Mouse (Mus musculus) erythroblast, embryonic 14.5 days (primary cell): ENCODE data around the gene Lrrc4c. TPM values are rescaled to one million over a fixed set of nuclear protein-coding genes. Genes with fewer than 3 reads are reported as not detected.

Experiments used
- H3K27me3 ChIP-seq: 2 replicates; pipeline ENCODE4 v1.6.1; 2012; ENCODE audit warnings: inconsistent platforms; ENCODE audit not compliant: control insufficient read depth
- H3K36me3 ChIP-seq: 2 replicates; pipeline ENCODE4 v1.6.1; 2012; ENCODE audit warnings: mild to moderate bottlenecking, inconsistent platforms; ENCODE audit not compliant: control insufficient read depth
- H3K4me1 ChIP-seq: 2 replicates; pipeline ENCODE4 v1.6.1; 2012; ENCODE audit warnings: inconsistent platforms; ENCODE audit not compliant: control insufficient read depth
- H3K4me3 ChIP-seq: replicated peaks from 2 replicates; pipeline ENCODE3; 2012; ENCODE audit warnings: moderate library complexity, mild to moderate bottlenecking, inconsistent platforms
- H3K9me3 ChIP-seq: 2 replicates; pipeline ENCODE4 v1.6.1; 2012; ENCODE audit warnings: low read length, inconsistent platforms, mixed read lengths; ENCODE audit not compliant: control insufficient read depth
- GATA1 ChIP-seq: IDR thresholded peaks from 2 replicates; pipeline ENCODE4 v1.6.1; 2012; ENCODE audit warnings: low read length, inconsistent platforms, mixed read lengths
- TAL1 ChIP-seq: IDR thresholded peaks from 3 replicates; pipeline ENCODE4 v1.6.1; 2012; ENCODE audit warnings: low read length, inconsistent platforms, mixed read lengths
- polyA plus RNA-seq: library from polyadenylated mRNA; stranded (reverse); fragments of >175 nt; gene quantifications from 2 replicates; pipeline ENCODE4 v1.2.3, GENCODE M21; 2012

Gene Lrrc4c
- polyA plus RNA-seq, 1 experiment: not detected

- Histone ChIP-seq H3K9me3 (no peaks in the 10 kb centered on the region; the same call in 1 of the 2 replicates), H3K4me3 (no peak overlapping the region), H3K4me1 (no peaks in the 10 kb centered on the region), H3K27me3 (no peaks in the 10 kb centered on the region), H3K36me3 (no peaks in the 10 kb centered on the region)
- TF ChIP-seq GATA1 (no peak), TAL1 (no peak)
Measured at GRCm38 (mm10) chr2:96717353-96717752, 399.4 kb downstream of the Lrrc4c start.

DNA sequence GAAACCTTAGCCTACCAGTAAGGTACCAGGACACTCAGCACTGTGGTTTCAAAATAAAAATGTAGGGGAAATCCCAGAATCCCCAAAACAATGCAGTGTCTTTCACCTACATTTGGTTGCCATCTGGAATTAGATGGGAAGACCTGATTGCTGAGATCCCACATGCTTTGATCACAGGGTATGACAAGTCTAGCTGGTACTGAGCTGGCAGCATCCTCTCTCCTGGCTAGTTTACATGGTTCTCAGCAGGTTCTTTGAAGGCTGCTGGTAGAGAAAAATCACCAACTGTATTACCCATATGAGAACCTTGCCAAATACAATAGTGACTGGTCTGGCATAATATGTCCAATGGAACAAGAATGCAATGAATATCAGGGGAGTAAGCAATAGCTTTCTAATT lies 405.4 kb downstream of the Lrrc4c start:
- no peaks in the 10 kb centered on the region for H3K36me3 ChIP-seq
- no peaks in the 10 kb centered on the region for H3K27me3 ChIP-seq
- H3K4me1 ChIP-seq: no peaks in the 10 kb centered on the region
- H3K9me3 ChIP-seq: no peaks in the 10 kb centered on the region
- no peak overlapping the region for H3K4me3 ChIP-seq
- TF ChIP-seq GATA1 (no peak), TAL1 (no peak)

- Histone ChIP-seq H3K4me1 (no peaks in the 10 kb centered on the region), H3K9me3 (peaks cover 2% of the 10 kb centered on the region; the same call in 1 of the 2 replicates), H3K27me3 (no peaks in the 10 kb centered on the region), H3K4me3 (no peak overlapping the region), H3K36me3 (no peaks in the 10 kb centered on the region)
- TF ChIP-seq TAL1 (no peak), GATA1 (no peak)
Measured at GRCm38 (mm10) chr2:96736081-96736480, 418.1 kb downstream of the Lrrc4c start.

DNA sequence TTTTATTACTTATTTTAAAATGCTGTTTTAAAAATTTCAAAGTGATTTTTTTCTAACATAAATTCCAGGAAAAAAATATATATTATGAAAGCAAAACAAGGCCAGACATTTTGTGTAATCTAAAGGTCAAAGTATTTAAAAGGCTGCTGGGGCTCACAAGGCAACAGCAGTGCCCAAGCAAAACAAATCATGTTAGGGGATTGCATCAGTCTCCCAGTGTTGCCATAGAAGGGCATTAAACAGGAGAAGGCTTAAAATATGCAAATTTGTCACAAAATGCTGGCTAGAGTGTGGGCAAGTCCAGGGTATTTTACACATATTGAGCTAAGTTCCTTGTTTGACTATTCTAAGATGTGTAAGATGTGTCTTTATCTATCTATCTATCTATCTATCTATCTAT lies 437.1 kb downstream of the Lrrc4c start:
- Histone ChIP-seq H3K4me1 (no peaks in the 10 kb centered on the region), H3K27me3 (no peaks in the 10 kb centered on the region), H3K36me3 (no peaks in the 10 kb centered on the region), H3K4me3 (no peak overlapping the region), H3K9me3 (no peaks in the 10 kb centered on the region)
- TF ChIP-seq GATA1 (no peak), TAL1 (no peak)

- TF ChIP-seq TAL1 (no peak), GATA1 (no peak)
Measured at GRCm38 (mm10) chr2:96757701-96758100, 439.7 kb downstream of the Lrrc4c start.

DNA sequence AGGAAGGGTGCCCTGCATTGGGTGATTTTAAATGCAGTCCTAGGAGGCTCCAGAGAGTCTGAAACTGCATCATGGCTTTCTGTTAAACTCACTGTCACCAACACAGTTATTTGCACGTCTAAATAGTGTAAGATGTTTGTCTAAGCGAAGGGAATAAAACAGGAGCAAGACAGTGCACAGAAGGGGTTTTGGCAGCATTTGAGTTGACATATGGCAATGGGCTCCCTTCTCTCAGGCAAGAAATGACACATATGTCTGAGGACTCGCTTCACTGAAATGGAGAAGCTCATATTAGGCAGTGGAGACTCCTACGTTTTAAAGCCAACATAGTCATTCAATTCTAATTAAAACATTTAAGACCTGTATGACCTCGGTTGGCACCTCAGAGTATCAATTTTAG lies 445.6 kb downstream of the Lrrc4c start:
- no peaks in the 10 kb centered on the region for H3K27me3 ChIP-seq
- H3K4me1 ChIP-seq: no peaks in the 10 kb centered on the region
- TF ChIP-seq TAL1 (no peak), GATA1 (no peak)
- no peak overlapping the region for H3K4me3 ChIP-seq
- H3K9me3 ChIP-seq: no peaks in the 10 kb centered on the region; the same call in 1 of the 2 replicates
- H3K36me3 ChIP-seq: no peaks in the 10 kb centered on the region

More at GRCm38 (mm10) chr2:96757701-96758100, 439.7 kb downstream of the Lrrc4c start:
- Histone ChIP-seq H3K9me3 (no peaks in the 10 kb centered on the region), H3K27me3 (no peaks in the 10 kb centered on the region), H3K36me3 (no peaks in the 10 kb centered on the region), H3K4me3 (no peak overlapping the region), H3K4me1 (no peaks in the 10 kb centered on the region)

DNA sequence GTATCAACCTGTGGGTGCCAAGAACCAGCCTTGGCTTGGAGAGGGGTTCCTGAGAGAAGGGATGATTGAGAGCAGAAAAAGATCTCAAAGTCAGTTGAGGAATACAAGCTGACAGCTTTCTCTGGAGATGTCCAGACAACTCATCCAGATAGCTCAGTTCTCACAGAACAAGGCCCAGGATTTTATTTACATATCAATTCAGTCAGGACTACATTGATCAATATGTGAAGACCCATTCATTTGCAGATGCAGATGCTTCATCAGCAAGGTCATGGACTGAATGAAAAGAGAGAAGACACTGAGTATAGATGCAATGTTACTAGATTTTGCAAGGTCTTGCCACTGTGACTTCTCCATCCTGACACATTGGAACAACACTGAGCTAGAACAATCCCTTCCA lies 457.4 kb downstream of the Lrrc4c start:
- TF ChIP-seq TAL1 (no peak), GATA1 (no peak)
- no peaks in the 10 kb centered on the region for H3K27me3 ChIP-seq
- no peaks in the 10 kb centered on the region for H3K9me3 ChIP-seq
- H3K36me3 ChIP-seq: no peaks in the 10 kb centered on the region
- no peaks in the 10 kb centered on the region for H3K4me1 ChIP-seq
- no peak overlapping the region for H3K4me3 ChIP-seq

GRCm38 (mm10) chr2:96796681-96797385 lies 478.9 kb downstream of the Lrrc4c start:
- Histone ChIP-seq H3K27me3 (no peaks in the 10 kb centered on the region), H3K4me1 (no peaks in the 10 kb centered on the region)
- TF ChIP-seq GATA1 (no peak), TAL1 (no peak)

GRCm38 (mm10) chr2:96850839-96851396 lies 532.9 kb downstream of the Lrrc4c start:
- H3K27me3 ChIP-seq: no peaks in the 10 kb centered on the region
- no peak overlapping the region for H3K4me3 ChIP-seq
- TF ChIP-seq GATA1 (no peak), TAL1 (no peak)
- no peaks in the 10 kb centered on the region for H3K36me3 ChIP-seq
- no peaks in the 10 kb centered on the region for H3K4me1 ChIP-seq
- no peaks in the 10 kb centered on the region for H3K9me3 ChIP-seq

More at GRCm38 (mm10) chr2:96796681-96797385, 478.9 kb downstream of the Lrrc4c start:
- Histone ChIP-seq H3K4me3 (no peak overlapping the region), H3K9me3 (peaks cover under 1% of the 10 kb centered on the region; the same call in 1 of the 2 replicates), H3K36me3 (no peaks in the 10 kb centered on the region)

- no peak overlapping the region for H3K4me3 ChIP-seq
- H3K4me1 ChIP-seq: no peaks in the 10 kb centered on the region
- no peak for TF ChIP-seq GATA1
- no peak for TF ChIP-seq TAL1
- H3K9me3 ChIP-seq: no peaks in the 10 kb centered on the region
- no peaks in the 10 kb centered on the region for H3K27me3 ChIP-seq
- H3K36me3 ChIP-seq: no peaks in the 10 kb centered on the region
Measured at GRCm38 (mm10) chr2:96853797-96854196, 535.8 kb downstream of the Lrrc4c start.
